Mouse (Mus musculus) large intestine, adult 2 months (tissue): Measurements from ENCODE around the gene Slc25a20. TPM values are rescaled to one million over a fixed set of nuclear protein-coding genes. Genes with fewer than 3 reads are reported as not detected.

Experiments used
- DNase-seq: peaks from one replicate; pipeline ENCODE4 v3.0.0-alpha.2; 2012; ENCODE audit warnings: low read depth, low spot score
- WGBS: fragments of 180-500 bp; shearing (Covaris S2); methylation state at CpG from one replicate; pipeline ENCODE4 v1.1.7; 2018; 5-methylcytosine and 5-hydroxymethylcytosine counted together
- polyA plus RNA-seq: library from polyadenylated mRNA; depleted of rRNA; stranded (reverse); fragments of >200 nt; gene quantifications from 2 replicates; pipeline ENCODE4 v1.2.3, GENCODE M21; 2012; rRNA removed

The Slc25a20 gene
- polyA plus RNA-seq, 1 experiment = 32.4 TPM

DNA sequence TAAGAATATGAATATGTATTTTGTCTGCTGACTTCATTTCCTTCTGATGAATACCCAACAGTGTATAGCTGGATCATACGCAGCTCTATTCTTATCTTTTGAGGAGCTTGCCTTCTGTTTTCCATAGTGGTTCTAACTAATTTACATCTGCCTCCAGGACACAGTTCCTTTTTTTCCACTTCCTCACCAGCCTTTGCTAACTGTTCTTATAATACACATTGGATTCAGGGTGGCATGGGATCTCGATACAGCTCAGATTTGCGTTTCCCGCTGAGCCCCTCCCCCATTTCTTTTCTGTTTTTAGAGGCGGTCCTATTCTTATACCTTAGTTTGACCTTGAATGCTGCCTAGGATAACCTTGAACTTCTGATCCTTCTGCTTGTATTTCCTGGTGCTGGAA lies 64.2 kb downstream of the Slc25a20 start:
- DNase-seq = no peak
- WGBS = 86% methylated on average over 5 of the region's 5 CpGs

- DNase-seq = no peak
Observed at GRCm38 (mm10) chr9:108729050-108729449, 67.2 kb downstream of the Slc25a20 start.

DNA sequence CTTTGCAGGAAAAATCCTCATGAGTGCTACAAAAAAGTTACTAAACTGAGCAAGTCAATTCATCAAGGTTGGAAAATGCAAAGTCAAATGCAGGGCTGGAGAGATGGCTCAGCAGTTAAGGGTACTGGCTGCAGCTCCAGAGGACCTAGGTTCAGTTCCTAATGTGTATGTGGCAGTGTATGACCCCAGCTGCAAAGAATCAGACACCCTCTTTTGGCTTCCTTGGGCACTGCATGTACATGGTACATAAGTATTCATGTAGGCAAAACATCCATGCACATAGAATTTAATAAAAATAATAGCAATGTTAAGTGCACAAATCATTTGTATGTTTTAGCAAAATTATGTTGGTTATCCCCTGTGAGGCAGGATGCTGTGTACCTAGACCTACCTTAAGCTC lies 70.6 kb downstream of the Slc25a20 start:
- DNase-seq = no peak

Other genes with a start within 250 kb of the Slc25a20 start
- not detected in 2 replicates for gene Ccdc36, start 233.6 kb upstream of the Slc25a20 start, polyA plus RNA-seq
- not detected in 2 replicates for gene BC048562, start 225.6 kb upstream of the Slc25a20 start, polyA plus RNA-seq
- 18.1 and 22.8 TPM in 2 replicates for gene Ccdc71, start 201.6 kb upstream of the Slc25a20 start, polyA plus RNA-seq
- gene Klhdc8b, start 200.5 kb upstream of the Slc25a20 start, polyA plus RNA-seq = 13.6 and 18.8 TPM in 2 replicates
- gene Lamb2, start 182.4 kb upstream of the Slc25a20 start, polyA plus RNA-seq = 20.7 and 27.2 TPM in 2 replicates
- gene Usp19, start 171.5 kb upstream of the Slc25a20 start, polyA plus RNA-seq = 74.9 and 104 TPM in 2 replicates
- 243 and 346 TPM in 2 replicates for gene Qars, start 154.4 kb upstream of the Slc25a20 start, polyA plus RNA-seq
- gene Qrich1, start 145.3 kb upstream of the Slc25a20 start, polyA plus RNA-seq = 40.8 and 77.6 TPM in 2 replicates
- gene Impdh2, start 101.8 kb upstream of the Slc25a20 start, polyA plus RNA-seq = 89.1 and 95.4 TPM in 2 replicates
- gene Ndufaf3, start 94.7 kb upstream of the Slc25a20 start, polyA plus RNA-seq = 37.2 and 51.6 TPM in 2 replicates
- gene Dalrd3, start 92.2 kb upstream of the Slc25a20 start, polyA plus RNA-seq = 146 and 161 TPM in 2 replicates
- 14.2 and 14.3 TPM in 2 replicates for gene Wdr6, start 83.3 kb upstream of the Slc25a20 start, polyA plus RNA-seq
- 3.5 and 4.4 TPM in 2 replicates for gene P4htm, start 64.4 kb upstream of the Slc25a20 start, polyA plus RNA-seq
- 25.8 and 32.4 TPM in 2 replicates for gene Arih2, start 12.7 kb upstream of the Slc25a20 start, polyA plus RNA-seq
- 39.9 and 51.4 TPM in 2 replicates for gene Prkar2a, start 27.2 kb downstream of the Slc25a20 start, polyA plus RNA-seq
- gene Ip6k2, start 121.7 kb downstream of the Slc25a20 start, polyA plus RNA-seq = 39.4 and 49.2 TPM in 2 replicates
- gene Nckipsd, start 146.3 kb downstream of the Slc25a20 start, polyA plus RNA-seq = 9.6 and 11.2 TPM in 2 replicates
- gene Celsr3, start 164.2 kb downstream of the Slc25a20 start, polyA plus RNA-seq = 0.79 and 0.95 TPM in 2 replicates
- gene Slc26a6, start 191.2 kb downstream of the Slc25a20 start, polyA plus RNA-seq = 598 and 654 TPM in 2 replicates